Mouse (Mus musculus): Measurements from ENCODE around the gene Fam214b. TPM values are rescaled to one million over a fixed set of nuclear protein-coding genes. Genes with fewer than 3 reads are reported as not detected.

Gene Fam214b
- polyA plus RNA-seq, 1 experiment from 2014 or later = 28.1 TPM

DNA sequence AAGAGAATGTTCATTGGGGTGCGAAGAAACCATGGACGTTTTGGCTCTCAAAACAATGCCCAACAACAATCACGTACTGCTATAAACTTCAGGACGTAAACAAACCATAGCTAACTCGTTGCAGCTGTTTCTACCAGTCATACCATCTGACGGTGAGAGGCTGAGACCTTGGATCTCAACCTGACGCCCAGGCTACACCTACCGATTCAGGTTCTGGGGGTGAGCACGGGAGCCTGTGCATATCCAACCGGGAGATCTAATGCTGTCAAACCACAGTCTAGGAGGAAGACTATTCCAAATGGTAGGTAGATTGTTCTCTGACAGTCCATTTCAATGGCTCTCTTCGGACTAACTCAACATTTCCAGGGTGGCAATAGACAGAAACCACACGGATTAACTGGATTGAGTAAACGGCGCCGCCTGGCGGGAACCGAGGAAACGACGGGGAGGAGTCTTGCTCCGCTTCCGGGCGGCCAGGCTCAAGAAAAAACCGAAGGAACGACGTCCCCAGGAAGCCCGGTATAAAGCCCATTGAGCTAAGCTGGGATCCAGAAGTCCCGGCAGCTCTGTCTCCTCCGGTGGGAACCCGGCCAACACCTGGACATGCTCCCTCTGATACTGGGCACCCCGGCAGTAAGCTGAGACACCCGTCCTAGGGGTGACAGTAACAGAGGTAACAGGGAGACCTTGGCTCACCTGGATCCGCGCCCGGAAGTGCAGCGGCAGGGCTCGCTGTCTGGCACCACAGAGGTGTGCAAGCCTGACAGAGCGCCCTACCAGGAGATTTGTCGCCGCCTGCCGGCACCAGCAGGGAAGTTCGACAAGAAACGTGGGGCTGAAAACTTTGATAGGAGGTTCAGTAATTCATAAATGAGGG lies 20.7 kb downstream of the Fam214b start, which contains the start of gene Pigo:
TSS of gene Pigo (minus strand) at position 736 of the 877 bp plus-strand sequence.
- Histone ChIP-seq H3K27me3 (ENCODE audit: control insufficient read depth, insufficient read depth, low read length) (no peaks in the 10 kb centered on the region), H3K4me1 (replicated peaks; ENCODE audit: control insufficient read depth, insufficient read depth, low read length) (peaks cover 8% of the 10 kb centered on the region; the same call in 1 of the 2 replicates), H3K27ac (ENCODE audit: low read depth, low read length) (peak within 1 kb of the TSS; percentile 60; the same call in 1 of the 2 replicates), H3K4me3 (ENCODE audit: low read depth, low read length) (peak within 1 kb of the TSS; percentile 60), H3K9ac (ENCODE audit: low read length) (peak within 1 kb of the TSS; percentile 59), H3K9me3 (ENCODE audit: control insufficient read depth, low read length) (no peaks in the 10 kb centered on the region), H3K36me3 (ENCODE audit: control insufficient read depth, insufficient read depth, low read length) (peaks cover 7% of the 10 kb centered on the region; the same call in 1 of the 2 replicates), H3K4me2 (ENCODE audit: low read depth, low read length, severe bottlenecking) (peak within 1 kb of the TSS; percentile 73)
- 9% methylated on average over 42 of the region's 42 CpGs for WGBS
- ATAC-seq (replicated peaks; ENCODE audit: low FRiP score) (peak; percentile 92), DNase-seq (ENCODE audit: low spot score) (peak; percentile 96)

DNA sequence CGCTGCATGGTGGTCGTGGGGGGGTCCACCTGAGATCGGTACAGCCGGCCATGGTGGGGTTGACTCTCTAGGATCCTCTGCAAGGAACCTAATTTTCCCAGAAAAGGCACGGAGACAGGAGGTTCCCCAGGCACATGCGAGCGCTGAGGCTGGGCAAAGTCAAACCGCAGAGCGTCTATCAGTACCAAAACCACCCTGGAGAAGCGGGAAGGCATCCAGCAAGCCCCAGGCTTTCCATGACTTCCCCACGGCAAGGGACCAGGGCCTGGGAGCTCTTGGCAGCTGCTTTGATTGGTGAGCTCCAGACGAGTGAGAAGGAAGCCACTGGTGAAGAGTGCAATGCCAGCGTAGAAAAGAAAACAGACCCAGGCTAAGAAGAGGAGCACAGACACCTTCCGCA lies 21.3 kb downstream of the Fam214b start:
- Histone ChIP-seq H3K9ac (ENCODE audit: low read length) (peak overlapping the region; percentile 59; the same call in 1 of the 2 replicates), H3K4me1 (replicated peaks; ENCODE audit: control insufficient read depth, insufficient read depth, low read length) (0 out of 2 replicates have a peak, but pooled peaks cover 5% of the 10 kb centered on the region), H3K4me2 (ENCODE audit: low read depth, low read length, severe bottlenecking) (peak overlapping the region; percentile 73; the same call in 1 of the 2 replicates), H3K36me3 (ENCODE audit: control insufficient read depth, insufficient read depth, low read length) (peaks cover 7% of the 10 kb centered on the region; the same call in 1 of the 2 replicates), H3K4me3 (ENCODE audit: low read depth, low read length) (peak overlapping the region; percentile 60), H3K27ac (ENCODE audit: low read depth, low read length) (peak overlapping the region; percentile 41; the same call in 1 of the 2 replicates), H3K27me3 (ENCODE audit: control insufficient read depth, insufficient read depth, low read length) (no peaks in the 10 kb centered on the region), H3K9me3 (ENCODE audit: control insufficient read depth, low read length) (no peaks in the 10 kb centered on the region)
- 84% methylated on average over 14 of the region's 14 CpGs for WGBS
- ATAC-seq (replicated peaks; ENCODE audit: low FRiP score) (no peak), DNase-seq (ENCODE audit: low spot score) (no peak)

DNA sequence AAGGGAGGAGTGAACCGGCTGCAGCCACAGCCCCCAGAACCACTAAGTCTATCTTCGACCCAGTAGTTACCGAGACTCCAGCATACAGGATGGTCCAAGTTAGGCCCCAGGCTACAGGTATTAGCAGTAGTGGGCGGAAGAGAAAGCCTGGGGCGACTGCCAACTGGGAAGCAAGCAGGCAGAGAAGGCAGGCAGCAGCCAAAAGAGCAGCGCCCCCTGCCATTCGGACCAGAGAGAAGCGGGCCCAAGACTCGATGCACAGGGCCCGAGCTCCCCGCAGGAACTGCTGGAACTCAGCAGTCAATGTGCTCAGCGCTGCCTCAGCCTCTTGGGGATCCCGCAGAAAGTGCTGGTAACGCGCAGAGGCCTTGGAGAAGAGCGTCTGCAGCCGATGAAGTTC lies 24.7 kb downstream of the Fam214b start:
- no peak for DNase-seq (ENCODE audit: low spot score)

DNA sequence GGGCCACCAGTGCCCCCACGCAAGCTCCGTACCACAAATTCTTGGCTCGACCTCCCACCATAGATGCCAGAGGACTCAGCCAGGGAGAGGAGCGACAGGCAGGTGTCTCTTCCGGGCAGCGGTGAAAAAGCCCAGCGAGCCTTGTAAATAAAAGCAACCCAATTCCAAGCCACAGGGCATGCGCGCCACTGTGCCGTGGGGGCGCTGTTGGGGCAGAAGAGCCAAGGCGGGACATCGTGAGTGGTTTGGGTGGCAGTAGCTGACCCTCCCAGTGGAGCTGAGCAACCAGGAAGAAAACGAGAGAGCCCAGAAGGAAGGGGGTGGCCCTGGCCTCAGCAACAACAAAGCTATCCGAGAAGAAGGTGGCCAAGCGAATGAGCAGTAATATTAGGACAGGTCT lies 25.1 kb downstream of the Fam214b start:
- Histone ChIP-seq H3K9me3 (ENCODE audit: control insufficient read depth, low read length) (no peaks in the 10 kb centered on the region), H3K9ac (ENCODE audit: low read length) (no peak overlapping the region), H3K4me2 (ENCODE audit: low read depth, low read length, severe bottlenecking) (no peak overlapping the region), H3K4me1 (replicated peaks; ENCODE audit: control insufficient read depth, insufficient read depth, low read length) (0 out of 2 replicates have a peak, but pooled peaks cover 5% of the 10 kb centered on the region), H3K36me3 (ENCODE audit: control insufficient read depth, insufficient read depth, low read length) (peaks cover 3% of the 10 kb centered on the region; the same call in 1 of the 2 replicates), H3K27ac (ENCODE audit: low read depth, low read length) (no peak overlapping the region), H3K4me3 (ENCODE audit: low read depth, low read length) (no peak overlapping the region), H3K27me3 (ENCODE audit: control insufficient read depth, insufficient read depth, low read length) (no peaks in the 10 kb centered on the region)
- DNase-seq (ENCODE audit: low spot score) (no peak), ATAC-seq (replicated peaks; ENCODE audit: low FRiP score) (no peak)
- WGBS = 87% methylated on average over 16 of the region's 16 CpGs

More for the DNA sequence above, 24.7 kb downstream of the Fam214b start:
- WGBS = 69% methylated on average over 17 of the region's 17 CpGs
- Histone ChIP-seq H3K9me3 (ENCODE audit: control insufficient read depth, low read length) (no peaks in the 10 kb centered on the region), H3K4me1 (replicated peaks; ENCODE audit: control insufficient read depth, insufficient read depth, low read length) (0 out of 2 replicates have a peak, but pooled peaks cover 5% of the 10 kb centered on the region), H3K27me3 (ENCODE audit: control insufficient read depth, insufficient read depth, low read length) (no peaks in the 10 kb centered on the region), H3K4me3 (ENCODE audit: low read depth, low read length) (no peak overlapping the region), H3K9ac (ENCODE audit: low read length) (no peak overlapping the region), H3K36me3 (ENCODE audit: control insufficient read depth, insufficient read depth, low read length) (peaks cover 3% of the 10 kb centered on the region; the same call in 1 of the 2 replicates), H3K27ac (ENCODE audit: low read depth, low read length) (no peak overlapping the region), H3K4me2 (ENCODE audit: low read depth, low read length, severe bottlenecking) (no peak overlapping the region)
- ATAC-seq (replicated peaks; ENCODE audit: low FRiP score) = no peak

DNA sequence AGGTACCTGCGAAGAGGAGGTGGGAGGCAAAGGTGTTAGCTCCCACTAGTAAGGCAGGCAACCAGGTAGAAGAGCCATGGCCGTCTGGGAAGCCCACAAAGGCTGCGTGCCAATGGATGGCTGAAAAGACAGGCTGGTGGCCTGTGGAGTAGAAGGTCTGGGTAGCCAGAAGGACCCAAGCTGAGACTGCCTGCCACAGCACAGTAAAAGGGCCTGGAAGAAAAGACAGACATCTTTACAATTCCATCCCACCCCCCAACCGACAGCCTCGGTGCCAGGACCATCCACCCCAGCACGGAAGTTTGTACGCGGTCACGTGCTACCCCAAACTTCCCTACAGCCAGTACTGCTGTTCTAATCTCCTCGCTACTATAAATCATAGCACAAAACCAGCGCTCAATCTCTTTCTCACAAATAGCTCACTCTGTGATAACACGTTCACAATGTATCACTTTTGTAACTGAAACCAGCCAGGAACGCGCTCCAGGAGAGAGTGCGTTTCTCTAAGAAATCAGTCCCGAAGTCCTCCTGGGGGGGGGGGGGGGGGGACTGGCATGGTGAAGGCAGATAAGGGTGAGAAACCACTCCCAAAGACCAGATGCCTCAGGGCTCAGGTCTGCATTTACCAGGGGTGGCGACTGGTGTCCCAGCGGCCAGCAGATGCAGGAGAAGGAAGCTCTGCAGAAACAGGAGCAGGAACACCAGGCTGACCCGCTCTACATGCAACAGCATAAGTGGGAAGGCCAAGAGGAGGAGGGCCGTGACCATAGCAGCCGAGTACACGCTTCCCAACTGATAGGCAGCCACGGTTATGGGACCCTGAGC lies 26.2 kb downstream of the Fam214b start:
- no peak for ATAC-seq (replicated peaks; ENCODE audit: low FRiP score)
- Histone ChIP-seq H3K4me1 (replicated peaks; ENCODE audit: control insufficient read depth, insufficient read depth, low read length) (0 out of 2 replicates have a peak, but pooled peaks cover 5% of the 10 kb centered on the region), H3K9me3 (ENCODE audit: control insufficient read depth, low read length) (no peaks in the 10 kb centered on the region), H3K4me2 (ENCODE audit: low read depth, low read length, severe bottlenecking) (no peak overlapping the region), H3K9ac (ENCODE audit: low read length) (no peak overlapping the region), H3K27me3 (ENCODE audit: control insufficient read depth, insufficient read depth, low read length) (no peaks in the 10 kb centered on the region), H3K36me3 (ENCODE audit: control insufficient read depth, insufficient read depth, low read length) (peaks cover 3% of the 10 kb centered on the region; the same call in 1 of the 2 replicates), H3K4me3 (ENCODE audit: low read depth, low read length) (no peak overlapping the region), H3K27ac (ENCODE audit: low read depth, low read length) (no peak overlapping the region)
- DNase-seq (ENCODE audit: low spot score) = no peak
- 93% methylated on average over 23 of the region's 23 CpGs for WGBS

DNA sequence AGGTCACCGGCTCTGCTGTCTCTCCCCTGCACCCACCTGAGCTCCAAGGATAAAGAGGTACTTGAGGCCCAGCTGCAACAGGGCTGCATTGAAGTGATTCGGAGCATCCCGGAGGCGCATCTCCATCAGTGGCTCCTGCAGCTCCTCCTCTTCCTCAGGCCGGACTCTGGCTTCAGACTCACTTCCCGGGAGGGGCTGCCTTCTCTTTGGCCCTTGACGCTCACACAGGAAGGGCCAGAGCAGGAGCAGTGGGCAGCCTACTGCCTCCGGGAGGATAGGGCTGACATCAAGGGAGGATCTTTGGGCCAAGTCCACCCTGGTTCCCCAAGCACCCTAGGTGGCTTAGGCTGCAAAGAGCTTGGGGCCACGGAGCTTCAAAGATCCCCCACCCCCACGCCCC lies 26.8 kb downstream of the Fam214b start:
- Histone ChIP-seq H3K4me1 (replicated peaks; ENCODE audit: control insufficient read depth, insufficient read depth, low read length) (no peaks in the 10 kb centered on the region), H3K27ac (ENCODE audit: low read depth, low read length) (no peak overlapping the region), H3K4me2 (ENCODE audit: low read depth, low read length, severe bottlenecking) (no peak overlapping the region), H3K36me3 (ENCODE audit: control insufficient read depth, insufficient read depth, low read length) (peaks cover 3% of the 10 kb centered on the region; the same call in 1 of the 2 replicates), H3K9ac (ENCODE audit: low read length) (no peak overlapping the region), H3K27me3 (ENCODE audit: control insufficient read depth, insufficient read depth, low read length) (no peaks in the 10 kb centered on the region), H3K4me3 (ENCODE audit: low read depth, low read length) (no peak overlapping the region), H3K9me3 (ENCODE audit: control insufficient read depth, low read length) (no peaks in the 10 kb centered on the region)
- ATAC-seq (replicated peaks; ENCODE audit: low FRiP score) (no peak), DNase-seq (ENCODE audit: low spot score) (no peak)
- 95% methylated on average over 10 of the region's 10 CpGs for WGBS

DNA sequence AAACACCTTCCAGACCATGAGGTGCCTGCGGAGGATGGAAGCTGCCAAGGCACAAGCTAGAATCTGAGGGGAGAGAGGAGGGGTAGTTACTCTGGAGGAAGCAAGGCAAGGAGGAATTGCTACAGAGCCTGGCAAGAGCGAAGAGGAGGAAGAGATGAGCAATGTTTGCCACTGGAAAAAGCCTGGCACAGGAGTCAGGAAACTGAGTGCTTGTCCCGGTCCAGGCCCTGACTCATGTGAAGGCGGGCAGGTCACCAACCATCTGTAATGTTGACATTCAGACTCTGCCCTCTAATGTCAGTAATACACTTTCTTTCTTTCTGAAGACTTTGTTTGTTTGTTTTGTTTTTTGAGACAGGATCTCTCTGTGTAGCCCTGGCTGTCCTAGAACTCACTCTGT lies 27.9 kb downstream of the Fam214b start:
- H3K36me3 ChIP-seq (ENCODE audit: control insufficient read depth, insufficient read depth, low read length) = peaks cover 3% of the 10 kb centered on the region; the same call in 1 of the 2 replicates
- DNase-seq (ENCODE audit: low spot score) (no peak), ATAC-seq (replicated peaks; ENCODE audit: low FRiP score) (no peak)
- no peak overlapping the region for H3K9ac ChIP-seq (ENCODE audit: low read length)
- H3K4me1 ChIP-seq (replicated peaks; ENCODE audit: control insufficient read depth, insufficient read depth, low read length) = no peaks in the 10 kb centered on the region
- H3K27ac ChIP-seq (ENCODE audit: low read depth, low read length) = no peak overlapping the region
- no peaks in the 10 kb centered on the region for H3K9me3 ChIP-seq (ENCODE audit: control insufficient read depth, low read length)
- H3K27me3 ChIP-seq (ENCODE audit: control insufficient read depth, insufficient read depth, low read length) = no peaks in the 10 kb centered on the region
- no peak overlapping the region for H3K4me2 ChIP-seq (ENCODE audit: low read depth, low read length, severe bottlenecking)
- 94% methylated on average over 4 of the region's 4 CpGs for WGBS
- no peak overlapping the region for H3K4me3 ChIP-seq (ENCODE audit: low read depth, low read length)

DNA sequence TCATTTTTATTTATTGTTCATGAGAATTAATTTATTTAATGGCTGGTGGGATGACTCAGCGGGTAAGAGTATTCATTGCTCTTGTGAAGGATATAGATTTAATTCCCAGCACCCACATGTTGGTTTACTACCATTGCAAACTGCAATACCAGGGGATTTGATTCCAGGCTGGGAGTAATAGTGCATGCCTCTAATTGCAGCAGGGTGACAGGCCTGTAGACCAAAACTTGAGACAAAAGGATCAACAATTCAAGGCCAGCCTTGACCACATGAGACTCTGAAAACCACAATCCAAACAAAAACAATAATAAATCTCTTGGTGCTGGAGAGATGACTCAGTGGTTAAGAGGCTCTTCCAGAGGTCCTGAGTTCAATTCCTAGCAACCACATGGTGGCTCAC lies 33.9 kb downstream of the Fam214b start:
- WGBS = 96% methylated on average over 1 of the region's 1 CpGs
- no peak overlapping the region for H3K9ac ChIP-seq (ENCODE audit: low read length)
- no peaks in the 10 kb centered on the region for H3K27me3 ChIP-seq (ENCODE audit: control insufficient read depth, insufficient read depth, low read length)
- no peak overlapping the region for H3K4me2 ChIP-seq (ENCODE audit: low read depth, low read length, severe bottlenecking)
- no peaks in the 10 kb centered on the region for H3K36me3 ChIP-seq (ENCODE audit: control insufficient read depth, insufficient read depth, low read length)
- ATAC-seq (replicated peaks; ENCODE audit: low FRiP score) = no peak
- peaks cover 4% of the 10 kb centered on the region; the same call in 1 of the 2 replicates for H3K4me1 ChIP-seq (replicated peaks; ENCODE audit: control insufficient read depth, insufficient read depth, low read length)
- H3K27ac ChIP-seq (ENCODE audit: low read depth, low read length) = no peak overlapping the region
- no peak for DNase-seq (ENCODE audit: low spot score)
- H3K4me3 ChIP-seq (ENCODE audit: low read depth, low read length) = no peak overlapping the region
- no peaks in the 10 kb centered on the region for H3K9me3 ChIP-seq (ENCODE audit: control insufficient read depth, low read length)

Measured in forebrain, embryonic 11.5 days (tissue).